10 mouse cellular contexts compared by ENCODE assay signal in the genomic region with DNA sequence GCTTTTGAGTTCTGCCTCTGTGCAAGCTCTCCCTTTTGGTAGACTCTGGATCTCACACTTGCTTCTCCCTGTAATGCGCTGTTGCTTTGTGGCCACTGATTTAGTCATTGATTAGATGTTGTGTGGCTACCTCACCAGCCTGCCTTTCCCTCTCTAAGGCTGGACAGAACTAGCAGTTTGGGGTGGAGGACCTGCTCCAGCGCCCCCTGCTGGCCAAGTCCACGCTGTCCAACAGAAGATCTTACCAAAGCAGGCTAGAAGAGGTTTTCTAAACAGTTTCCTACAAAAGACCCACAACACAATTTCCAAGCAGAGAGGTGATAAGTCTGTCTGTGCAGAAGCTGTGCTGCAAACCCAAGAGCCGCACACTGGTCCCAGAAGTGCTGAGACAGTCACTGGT. TPM values are rescaled to one million over a fixed set of nuclear protein-coding genes. Genes with fewer than 3 reads are reported as not detected.
DNase-seq lines count a peak whose midpoint lies in the region; ATAC-seq and TF ChIP-seq lines count a peak whose summit lies in the region.
"Had no signal": no experiment of that assay in that cellular context is flagged by ENCODE, and none has a peak within 500 bp of the region (broad histone marks: within the 10 kb centered on the region; RNA-seq: fewer than 3 reads in every experiment).

No protein-coding gene starts in this region.

- ATAC-seq in Patski = peak; percentile 36
- ATAC-seq in lung, embryonic 14.5 days (ENCODE audit: insufficient read depth) = peak; percentile 43; the same call in 1 of the 2 replicates

- DNase-seq in A20 (ENCODE audit: low read depth, low spot score) (peak; percentile 60), Patski (ENCODE audit: low read depth, low spot score) (no peak)
- peak; percentile 80 to 87 for DNase-seq in cerebellum, postnatal 25 days
- DNase-seq in gastrocnemius, postnatal 36 days = peak; percentile 70 to 79
- DNase-seq in kidney, postnatal 36 days = peak; percentile 75 to 90
- DNase-seq in lung, embryonic 14.5 days = peak; percentile 79
- peak; percentile 90 for DNase-seq in right cerebral cortex, postnatal 14 days
- peak; percentile 43 for DNase-seq in yolk sac, embryonic 10.5 days (ENCODE audit: low spot score)

- no peak overlapping the region for H3K27ac ChIP-seq in lung, embryonic 14.5 days (ENCODE audit: low read depth)

- CTCF ChIA-PET in Patski (lab: Charles Lee) = interaction anchor here (0.7 to 1.8 kb wide), 10 partner anchors 9 to 291 kb away, joined by 3 to 9 read pairs (median 4); no protein-coding TSS in a partner anchor

- no peak overlapping the region for H3K4me3 ChIP-seq in lung, embryonic 14.5 days (ENCODE audit: low read depth, low read length)

- peaks cover 4% of the 10 kb centered on the region; the same call in 1 of the 2 replicates for H3K4me1 ChIP-seq in lung, embryonic 14.5 days (ENCODE audit: insufficient read depth)

- H3K9me3 ChIP-seq in lung, embryonic 14.5 days (ENCODE audit: low read depth, low read length) = no peaks in the 10 kb centered on the region

- no peak overlapping the region for H3K4me2 ChIP-seq in lung, embryonic 14.5 days

- intact Hi-C loops in gastrocnemius, postnatal 36 days (cut with DNase I) = loop anchor here (1.0 kb wide), 1 partner anchor 50 kb away; no protein-coding TSS in a partner anchor

- H3K36me3 ChIP-seq in lung, embryonic 14.5 days (ENCODE audit: insufficient read depth) = no peaks in the 10 kb centered on the region

- no peaks in the 10 kb centered on the region for H3K27me3 ChIP-seq in Patski
- no peaks in the 10 kb centered on the region for H3K27me3 ChIP-seq in lung, embryonic 14.5 days (ENCODE audit: insufficient read depth, low read length)

- in situ Hi-C loops in Patski (cut with MboI; ENCODE audit: low pct_unique_long_range_greater_than_20kb) = no loop called here

- POLR2A ChIA-PET in Patski (lab: Charles Lee) = no interaction called here

- 40% methylated on average over 4 of the region's 4 CpGs for WGBS in lung, embryonic 14.5 days

- TF ChIP-seq CTCF in Patski (IDR thresholded peaks at IDR 0.05) = peak; percentile 93
- TF ChIP-seq CTCF in lung, embryonic 14.5 days (IDR thresholded peaks at IDR 0.05; ENCODE audit: low read depth) = peak; percentile 91

- no peak overlapping the region for H3K9ac ChIP-seq in lung, embryonic 14.5 days

RNA-seq across cellular contexts. Expression of gene Tmem255b, which starts 26.9 kb away (rescaled TPM):
- polyA plus RNA-seq in Patski (2021) = 0.08 TPM
- 1 to 10 TPM; 2.7 to 2.8 TPM for total RNA-seq in gastrocnemius, postnatal 36 days (2021)
- 0.59 and 0.95 TPM in 2 replicates for polyA plus RNA-seq in lung, embryonic 14.5 days (2014; fragmentation: Nextera tagmentation; extraction: Ambion mirVana)

RNA-seq across cellular contexts. Expression of gene Gas6, which starts 32.4 kb away (rescaled TPM):
- 101 TPM for polyA plus RNA-seq in Patski (2021)
- 10 to 100 TPM; 55.1 to 58.8 TPM for total RNA-seq in gastrocnemius, postnatal 36 days (2021)
- polyA plus RNA-seq in lung, embryonic 14.5 days (2014; fragmentation: Nextera tagmentation; extraction: Ambion mirVana) = 43.5 and 47.1 TPM in 2 replicates

RNA-seq across cellular contexts. Expression of gene Grk1, which starts 57.0 kb away (rescaled TPM):
- not detected for polyA plus RNA-seq in Patski (2021)
- total RNA-seq in gastrocnemius, postnatal 36 days (2021) = under 1 TPM in 1 of 2 experiments, not detected in 1; 0.03 TPM
- not detected in 2 replicates for polyA plus RNA-seq in lung, embryonic 14.5 days (2014; fragmentation: Nextera tagmentation; extraction: Ambion mirVana)
- polyA plus RNA-seq: gonadal fat pad, adult 2 months; stomach, embryonic 14.5 days had no signal
